Mouse (Mus musculus): ENCODE data around the gene Cd247. TPM values are rescaled to one million over a fixed set of nuclear protein-coding genes. Genes with fewer than 3 reads are reported as not detected.

Gene Cd247
- 0.88 and 1.2 TPM in 2 replicates for polyA plus RNA-seq (2014; fragmentation: Nextera tagmentation; extraction: Ambion mirVana)

DNA sequence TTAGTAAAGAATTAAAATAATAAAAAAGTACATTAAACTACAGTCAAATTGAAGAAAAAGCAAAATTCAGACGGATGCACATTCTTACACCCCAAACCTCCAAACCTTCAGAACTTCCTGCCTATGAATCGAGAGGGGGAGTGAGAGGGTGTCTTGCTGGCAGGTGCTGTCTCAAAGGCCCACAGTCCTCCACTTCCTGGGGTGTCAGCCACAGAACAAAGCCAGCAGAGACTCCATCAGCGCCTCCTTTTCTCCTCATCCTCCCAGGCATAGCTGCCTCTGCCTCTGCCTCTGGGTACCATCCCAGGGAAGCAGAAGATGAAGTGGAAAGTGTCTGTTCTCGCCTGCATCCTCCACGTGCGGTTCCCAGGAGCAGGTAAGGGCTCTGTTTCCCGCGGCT lies at the start of gene Cd247:
TSS of gene Cd247 (plus strand) at position 171 of the 400 bp plus-strand sequence.
- H3K27me3 ChIP-seq (ENCODE audit: control insufficient read depth, insufficient read depth, low read length), result no peaks in the 10 kb centered on the region; the same call in 1 of the 2 replicates
- no peaks in the 10 kb centered on the region for H3K36me3 ChIP-seq (ENCODE audit: control insufficient read depth, insufficient read depth, low read length)
- no peak for ATAC-seq (ENCODE audit: low FRiP score, low TSS enrichment)
- H3K4me3 ChIP-seq (ENCODE audit: low read length), result no peak within 1 kb of the TSS
- H3K9me3 ChIP-seq (ENCODE audit: control insufficient read depth, low read length), result no peaks in the 10 kb centered on the region
- no peaks in the 10 kb centered on the region; the same call in 1 of the 2 replicates for H3K4me1 ChIP-seq (ENCODE audit: control insufficient read depth, insufficient read depth, low read length)
- no peak within 1 kb of the TSS for H3K9ac ChIP-seq (ENCODE audit: low read depth, low read length)
- 80% methylated on average over 8 of the region's 8 CpGs for WGBS
- no peak within 1 kb of the TSS for H3K27ac ChIP-seq (ENCODE audit: low read depth, low read length)
- no peak within 1 kb of the TSS for H3K4me2 ChIP-seq (replicated peaks; ENCODE audit: low read depth, low read length)

- 0 out of 2 replicates have a peak, but pooled peaks cover 11% of the 10 kb centered on the region for H3K4me1 ChIP-seq (ENCODE audit: control insufficient read depth, insufficient read depth, low read length)
- WGBS, result 20% methylated on average over 1 of the region's 1 CpGs
- H3K9me3 ChIP-seq (ENCODE audit: control insufficient read depth, low read length), result no peaks in the 10 kb centered on the region
- H3K4me3 ChIP-seq (ENCODE audit: low read length), result no peak overlapping the region
- H3K4me2 ChIP-seq (replicated peaks; ENCODE audit: low read depth, low read length), result no peak overlapping the region
- ATAC-seq (ENCODE audit: low FRiP score, low TSS enrichment), result peak; percentile 53
- no peaks in the 10 kb centered on the region for H3K27me3 ChIP-seq (ENCODE audit: control insufficient read depth, insufficient read depth, low read length)
- H3K36me3 ChIP-seq (ENCODE audit: control insufficient read depth, insufficient read depth, low read length), result no peaks in the 10 kb centered on the region
- H3K27ac ChIP-seq (ENCODE audit: low read depth, low read length), result no peak overlapping the region
- H3K9ac ChIP-seq (ENCODE audit: low read depth, low read length), result no peak overlapping the region
These were observed 49.5 kb upstream of the Cd247 start for GRCm38 (mm10) chr1:165738985-165739384.

DNA sequence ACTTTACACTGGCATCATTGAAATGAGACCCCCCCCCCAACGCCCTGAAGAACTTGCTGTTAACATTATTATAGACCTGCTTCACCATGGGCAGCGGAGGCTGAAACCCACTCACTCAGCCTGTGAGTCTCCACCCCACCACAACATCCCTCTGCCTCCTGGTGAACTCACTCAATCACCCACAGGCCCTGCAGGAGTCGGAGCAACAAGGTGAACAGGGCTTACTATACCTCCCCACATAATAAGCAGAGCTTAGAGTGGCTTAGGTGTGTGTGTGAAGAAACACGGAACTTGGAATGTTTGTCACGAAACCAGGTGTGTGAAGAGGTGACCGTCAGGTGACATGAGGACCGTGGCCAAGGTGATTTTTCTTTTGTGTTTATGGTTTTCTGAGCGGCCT lies 46.5 kb upstream of the Cd247 start:
- Histone ChIP-seq H3K9me3 (ENCODE audit: control insufficient read depth, low read length) (no peaks in the 10 kb centered on the region), H3K27me3 (ENCODE audit: control insufficient read depth, insufficient read depth, low read length) (no peaks in the 10 kb centered on the region), H3K9ac (ENCODE audit: low read depth, low read length) (no peak overlapping the region), H3K36me3 (ENCODE audit: control insufficient read depth, insufficient read depth, low read length) (no peaks in the 10 kb centered on the region), H3K27ac (ENCODE audit: low read depth, low read length) (no peak overlapping the region), H3K4me1 (ENCODE audit: control insufficient read depth, insufficient read depth, low read length) (0 out of 2 replicates have a peak, but pooled peaks cover 5% of the 10 kb centered on the region), H3K4me2 (replicated peaks; ENCODE audit: low read depth, low read length) (no peak overlapping the region), H3K4me3 (ENCODE audit: low read length) (no peak overlapping the region)
- peak; percentile 61; the same call in 1 of the 2 replicates for ATAC-seq (ENCODE audit: low FRiP score, low TSS enrichment)
- WGBS, result 84% methylated on average over 8 of the region's 8 CpGs

DNA sequence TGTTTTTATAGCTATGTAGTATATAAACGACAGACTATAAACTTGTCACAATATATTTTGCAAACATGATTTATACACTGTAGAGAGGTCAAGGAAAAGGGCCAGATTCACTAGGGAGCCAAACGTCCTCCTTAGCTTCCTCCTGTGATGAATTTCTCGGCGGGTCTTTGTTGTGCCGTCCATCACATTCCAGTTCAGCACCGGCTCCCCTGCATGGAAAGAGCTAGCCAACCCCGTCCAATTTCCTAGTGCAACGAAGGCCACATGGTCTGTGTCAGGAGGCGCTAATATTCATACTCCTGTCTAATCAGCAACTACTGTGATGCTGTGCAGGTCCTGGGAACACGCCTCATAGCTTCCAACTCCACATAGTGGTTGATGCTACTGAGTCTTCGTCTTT lies 40.4 kb upstream of the Cd247 start:
- WGBS, result 8% methylated on average over 11 of the region's 11 CpGs
- Histone ChIP-seq H3K27ac (ENCODE audit: low read depth, low read length) (no peak overlapping the region), H3K9ac (ENCODE audit: low read depth, low read length) (no peak overlapping the region), H3K4me3 (ENCODE audit: low read length) (no peak overlapping the region), H3K4me2 (replicated peaks; ENCODE audit: low read depth, low read length) (no peak overlapping the region), H3K27me3 (ENCODE audit: control insufficient read depth, insufficient read depth, low read length) (0 out of 2 replicates have a peak, but pooled peaks cover 2% of the 10 kb centered on the region), H3K36me3 (ENCODE audit: control insufficient read depth, insufficient read depth, low read length) (no peaks in the 10 kb centered on the region), H3K4me1 (ENCODE audit: control insufficient read depth, insufficient read depth, low read length) (peaks cover 8% of the 10 kb centered on the region), H3K9me3 (ENCODE audit: control insufficient read depth, low read length) (no peaks in the 10 kb centered on the region)
- ATAC-seq (ENCODE audit: low FRiP score, low TSS enrichment), result peak; percentile 92

- no peaks in the 10 kb centered on the region for H3K36me3 ChIP-seq (ENCODE audit: control insufficient read depth, insufficient read depth, low read length)
- H3K27me3 ChIP-seq (ENCODE audit: control insufficient read depth, insufficient read depth, low read length), result 0 out of 2 replicates have a peak, but pooled peaks cover 2% of the 10 kb centered on the region
- no peak overlapping the region for H3K9ac ChIP-seq (ENCODE audit: low read depth, low read length)
- H3K9me3 ChIP-seq (ENCODE audit: control insufficient read depth, low read length), result no peaks in the 10 kb centered on the region
- H3K4me3 ChIP-seq (ENCODE audit: low read length), result no peak overlapping the region
- peaks cover 12% of the 10 kb centered on the region for H3K4me1 ChIP-seq (ENCODE audit: control insufficient read depth, insufficient read depth, low read length)
- H3K27ac ChIP-seq (ENCODE audit: low read depth, low read length), result no peak overlapping the region
- no peak overlapping the region for H3K4me2 ChIP-seq (replicated peaks; ENCODE audit: low read depth, low read length)
- no peak for ATAC-seq (ENCODE audit: low FRiP score, low TSS enrichment)
These were observed 37.3 kb upstream of the Cd247 start for GRCm38 (mm10) chr1:165751142-165751541.

DNA sequence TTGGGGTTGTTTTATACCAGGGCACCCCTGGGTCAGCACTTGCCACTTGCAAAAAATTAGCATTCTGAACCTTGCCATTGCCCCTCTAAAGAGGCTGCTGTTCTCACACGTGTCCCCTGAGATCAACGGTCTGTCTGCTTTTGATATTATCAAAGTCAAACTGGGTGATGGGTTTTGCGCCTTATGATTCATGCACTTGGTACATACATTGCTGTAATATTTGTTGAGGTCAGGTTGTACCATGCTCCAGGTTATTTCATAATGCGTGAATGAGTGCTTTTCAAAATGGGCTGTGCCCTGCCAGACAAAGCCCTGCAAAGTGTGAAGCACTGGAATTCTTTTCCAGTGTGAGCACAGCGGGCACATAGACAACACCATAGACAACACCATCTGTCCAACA lies 36.6 kb upstream of the Cd247 start:
- peaks cover 12% of the 10 kb centered on the region for H3K4me1 ChIP-seq (ENCODE audit: control insufficient read depth, insufficient read depth, low read length)
- H3K4me2 ChIP-seq (replicated peaks; ENCODE audit: low read depth, low read length), result no peak overlapping the region
- H3K9me3 ChIP-seq (ENCODE audit: control insufficient read depth, low read length), result no peaks in the 10 kb centered on the region
- H3K4me3 ChIP-seq (ENCODE audit: low read length), result no peak overlapping the region
- H3K27ac ChIP-seq (ENCODE audit: low read depth, low read length), result no peak overlapping the region
- no peaks in the 10 kb centered on the region for H3K36me3 ChIP-seq (ENCODE audit: control insufficient read depth, insufficient read depth, low read length)
- H3K27me3 ChIP-seq (ENCODE audit: control insufficient read depth, insufficient read depth, low read length), result 0 out of 2 replicates have a peak, but pooled peaks cover 2% of the 10 kb centered on the region
- 88% methylated on average over 5 of the region's 5 CpGs for WGBS
- H3K9ac ChIP-seq (ENCODE audit: low read depth, low read length), result no peak overlapping the region
- ATAC-seq (ENCODE audit: low FRiP score, low TSS enrichment), result no peak

- no peaks in the 10 kb centered on the region for H3K9me3 ChIP-seq (ENCODE audit: control insufficient read depth, low read length)
- H3K27me3 ChIP-seq (ENCODE audit: control insufficient read depth, insufficient read depth, low read length), result peaks cover 6% of the 10 kb centered on the region; the same call in 1 of the 2 replicates
- no peak overlapping the region for H3K9ac ChIP-seq (ENCODE audit: low read depth, low read length)
- H3K4me1 ChIP-seq (ENCODE audit: control insufficient read depth, insufficient read depth, low read length), result 0 out of 2 replicates have a peak, but pooled peaks cover 4% of the 10 kb centered on the region
- no peak overlapping the region for H3K4me2 ChIP-seq (replicated peaks; ENCODE audit: low read depth, low read length)
- WGBS, result 82% methylated on average over 6 of the region's 6 CpGs
- no peak overlapping the region for H3K4me3 ChIP-seq (ENCODE audit: low read length)
- H3K27ac ChIP-seq (ENCODE audit: low read depth, low read length), result no peak overlapping the region
- ATAC-seq (ENCODE audit: low FRiP score, low TSS enrichment), result no peak
- H3K36me3 ChIP-seq (ENCODE audit: control insufficient read depth, insufficient read depth, low read length), result no peaks in the 10 kb centered on the region
These were observed 34.3 kb upstream of the Cd247 start for GRCm38 (mm10) chr1:165754205-165754604.

GRCm38 (mm10) chr1:165755194-165755593 lies 33.3 kb upstream of the Cd247 start:
- WGBS, result 23% methylated on average over 4 of the region's 4 CpGs
- Histone ChIP-seq H3K4me1 (ENCODE audit: control insufficient read depth, insufficient read depth, low read length) (0 out of 2 replicates have a peak, but pooled peaks cover 4% of the 10 kb centered on the region), H3K4me2 (replicated peaks; ENCODE audit: low read depth, low read length) (no peak overlapping the region), H3K9me3 (ENCODE audit: control insufficient read depth, low read length) (no peaks in the 10 kb centered on the region), H3K4me3 (ENCODE audit: low read length) (no peak overlapping the region), H3K27ac (ENCODE audit: low read depth, low read length) (no peak overlapping the region), H3K9ac (ENCODE audit: low read depth, low read length) (no peak overlapping the region), H3K36me3 (ENCODE audit: control insufficient read depth, insufficient read depth, low read length) (no peaks in the 10 kb centered on the region), H3K27me3 (ENCODE audit: control insufficient read depth, insufficient read depth, low read length) (peaks cover 6% of the 10 kb centered on the region; the same call in 1 of the 2 replicates)
- no peak for ATAC-seq (ENCODE audit: low FRiP score, low TSS enrichment)

GRCm38 (mm10) chr1:165761522-165762305 lies 26.8 kb upstream of the Cd247 start:
- no peak overlapping the region for H3K4me3 ChIP-seq (ENCODE audit: low read length)
- no peaks in the 10 kb centered on the region for H3K9me3 ChIP-seq (ENCODE audit: control insufficient read depth, low read length)
- H3K4me1 ChIP-seq (ENCODE audit: control insufficient read depth, insufficient read depth, low read length), result peaks cover 4% of the 10 kb centered on the region; the same call in 1 of the 2 replicates
- no peak overlapping the region for H3K4me2 ChIP-seq (replicated peaks; ENCODE audit: low read depth, low read length)
- ATAC-seq (ENCODE audit: low FRiP score, low TSS enrichment), result no peak
- no peak overlapping the region for H3K27ac ChIP-seq (ENCODE audit: low read depth, low read length)
- no peaks in the 10 kb centered on the region for H3K36me3 ChIP-seq (ENCODE audit: control insufficient read depth, insufficient read depth, low read length)
- WGBS, result 91% methylated on average over 3 of the region's 3 CpGs
- H3K27me3 ChIP-seq (ENCODE audit: control insufficient read depth, insufficient read depth, low read length), result peaks cover 14% of the 10 kb centered on the region
- H3K9ac ChIP-seq (ENCODE audit: low read depth, low read length), result no peak overlapping the region
